Mouse (Mus musculus) neural tube, embryonic 11.5 days (tissue): ENCODE results near the gene Cep44. TPM values are rescaled to one million over a fixed set of nuclear protein-coding genes. Genes with fewer than 3 reads are reported as not detected.
A peak's percentile ranks its signal among the peaks of the same experiment; 100 is the strongest.

Experiments used
- ATAC-seq: fragments of 200-750 bp; cut with Nextera tagmentation; 2 replicates; pipeline ENCODE4 v1.8.0; 2017; ENCODE audit warnings: moderate number of reproducible peaks, mild to moderate bottlenecking, moderate TSS enrichment, moderate library complexity; ENCODE audit not compliant: insufficient read depth, low FRiP score, low TSS enrichment
- DNase-seq: peaks from one replicate; pipeline ENCODE4 v3.0.0-alpha.2; 2015; ENCODE audit warnings: low spot score
- H3K27ac ChIP-seq: fragments of 300-500 bp; sonication (generic); 2 replicates; pipeline ENCODE4 v1.5.1; 2014; ENCODE audit warnings: low read depth, mild to moderate bottlenecking, low read length
- H3K27me3 ChIP-seq: fragments of 300-500 bp; sonication (generic); 2 replicates; pipeline ENCODE4 v1.6.1; 2014; ENCODE audit warnings: mild to moderate bottlenecking, low read length, mixed read lengths; ENCODE audit not compliant: control insufficient read depth, insufficient read depth
- H3K36me3 ChIP-seq: fragments of 300-500 bp; sonication (generic); 2 replicates; pipeline ENCODE4 v1.6.1; 2014; ENCODE audit warnings: mild to moderate bottlenecking, low read length, moderate library complexity, mixed read lengths; ENCODE audit not compliant: control insufficient read depth, insufficient read depth
- H3K4me1 ChIP-seq: fragments of 300-500 bp; sonication (generic); 2 replicates; pipeline ENCODE4 v1.6.1; 2014; ENCODE audit warnings: low read length, mixed read lengths; ENCODE audit not compliant: control insufficient read depth, insufficient read depth
- H3K4me2 ChIP-seq: fragments of 300-500 bp; sonication (generic); 2 replicates; pipeline ENCODE4 v1.6.1; 2014; ENCODE audit warnings: low read depth, mild to moderate bottlenecking, moderate library complexity
- H3K4me3 ChIP-seq: fragments of 300-500 bp; sonication (generic); 2 replicates; pipeline ENCODE4 v1.5.1; 2014; ENCODE audit warnings: low read depth, low read length
- H3K9ac ChIP-seq: fragments of 300-500 bp; sonication (generic); 2 replicates; pipeline ENCODE4 v1.6.1; 2014; ENCODE audit warnings: mild to moderate bottlenecking, low read length
- H3K9me3 ChIP-seq: fragments of 300-500 bp; sonication (generic); 2 replicates; pipeline ENCODE4 v1.6.1; 2016; ENCODE audit warnings: low read length; ENCODE audit not compliant: control insufficient read depth
- WGBS: fragments of 180-500 bp; shearing (Covaris S2); extraction: QIAGEN DNeasy Blood & Tissue Kit; methylation state at CpG from one replicate; pipeline ENCODE4 v1.1.7; 2014; 5-methylcytosine and 5-hydroxymethylcytosine counted together
- polyA plus RNA-seq: library from polyadenylated mRNA; unstranded; fragments of >200 nt; fragmentation: Nextera tagmentation; extraction: Ambion mirVana; gene quantifications from 2 replicates; pipeline ENCODE4 v1.2.1, GENCODE M21; 2014

The Cep44 gene
- polyA plus RNA-seq, 1 experiment from 2014 or later: 28.8 TPM

DNA sequence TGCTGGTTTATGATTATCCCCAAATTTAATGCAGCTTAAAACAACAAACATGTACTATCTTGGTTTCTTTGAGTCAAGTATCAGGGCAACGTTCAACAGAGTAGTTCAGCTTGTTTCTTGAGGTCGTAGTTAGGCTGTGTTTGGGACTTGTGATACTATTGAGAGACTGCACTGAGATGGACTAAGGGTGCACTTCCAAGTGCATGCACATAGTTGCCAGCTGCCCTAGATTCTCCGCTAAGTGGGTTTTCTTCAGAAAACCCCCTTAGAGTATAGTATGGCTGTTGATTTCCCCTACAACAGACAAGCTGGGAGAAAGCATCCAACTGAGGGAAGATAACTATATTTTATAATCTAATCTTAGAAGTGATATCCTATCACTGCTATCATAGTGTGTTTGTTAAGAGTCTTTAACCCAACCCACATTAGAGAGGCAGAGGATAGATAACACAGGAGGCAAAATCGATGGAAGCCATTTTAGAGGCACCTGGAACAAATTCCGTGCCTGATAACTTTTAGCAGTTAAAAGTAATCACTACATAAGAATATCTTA lies 1.8 kb upstream of the Cep44 start:
- DNase-seq: no peak
- Histone ChIP-seq H3K27me3 (no peaks in the 10 kb centered on the region), H3K36me3 (no peaks in the 10 kb centered on the region), H3K4me2 (no peak overlapping the region), H3K4me3 (no peak overlapping the region), H3K9me3 (no peaks in the 10 kb centered on the region), H3K27ac (no peak overlapping the region), H3K4me1 (no peaks in the 10 kb centered on the region; the same call in 1 of the 2 replicates), H3K9ac (no peak overlapping the region)
- WGBS: 78% methylated on average over 5 of the region's 5 CpGs
- no peak for ATAC-seq

DNA sequence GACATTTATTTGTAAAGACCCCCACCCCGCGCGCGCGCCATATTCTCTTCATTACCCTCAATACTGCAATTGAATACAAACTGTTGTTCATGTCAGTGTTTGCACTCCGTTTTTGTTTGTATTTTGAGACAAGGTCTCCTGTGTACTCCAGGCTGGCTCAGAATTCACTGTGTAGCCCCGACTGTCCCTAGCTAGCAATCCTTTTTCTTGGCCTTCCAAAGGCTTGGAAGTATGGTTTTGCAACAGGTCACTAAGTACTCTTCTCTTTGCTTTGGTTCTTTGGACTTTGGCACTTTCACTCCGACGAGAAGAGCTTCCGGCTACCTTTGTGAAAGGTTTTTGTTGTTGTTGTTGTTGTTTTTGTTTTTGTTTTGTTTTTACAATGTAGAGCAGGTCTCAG lies 1.2 kb upstream of the Cep44 start:
- Histone ChIP-seq H3K4me3 (peak overlapping the region; percentile 90), H3K27ac (no peak overlapping the region), H3K27me3 (no peaks in the 10 kb centered on the region), H3K9me3 (no peaks in the 10 kb centered on the region), H3K4me2 (peak overlapping the region; percentile 75), H3K4me1 (no peaks in the 10 kb centered on the region; the same call in 1 of the 2 replicates), H3K9ac (0 out of 2 replicates have a peak overlapping the region, but pooled peaks have one; percentile 10), H3K36me3 (no peaks in the 10 kb centered on the region)
- WGBS: 28% methylated on average over 10 of the region's 10 CpGs
- DNase-seq (no peak), ATAC-seq (no peak)

DNA sequence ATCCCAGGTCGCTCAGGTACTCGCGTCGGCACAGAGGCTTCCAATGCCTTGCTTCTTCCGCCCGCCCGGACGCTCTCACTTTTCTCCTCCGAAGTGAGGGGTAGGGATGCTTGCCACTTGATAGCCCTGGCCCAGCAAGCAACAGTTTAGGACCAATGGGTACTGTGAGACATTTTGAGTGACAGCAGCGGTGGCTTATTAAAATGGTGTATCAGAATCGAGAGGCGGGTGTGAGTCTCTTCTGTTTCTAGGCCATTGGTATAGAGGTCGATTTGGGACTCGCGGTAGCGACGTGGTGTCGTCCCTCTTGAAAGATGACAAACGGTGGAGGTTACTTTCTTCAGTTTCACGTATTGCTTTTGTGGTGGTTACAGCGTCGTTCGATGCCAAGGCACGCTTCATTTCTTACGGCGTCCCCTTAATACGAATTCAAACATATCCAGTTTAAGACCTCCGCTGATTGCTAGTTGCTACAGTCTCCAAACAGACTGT lies 560 bp upstream of the Cep44 start:
- no peaks in the 10 kb centered on the region; the same call in 1 of the 2 replicates for H3K4me1 ChIP-seq
- peak; percentile 95 for ATAC-seq
- H3K9me3 ChIP-seq: no peaks in the 10 kb centered on the region
- peak overlapping the region; percentile 75 for H3K4me2 ChIP-seq
- DNase-seq: peak; percentile 85
- peak overlapping the region; percentile 84 for H3K9ac ChIP-seq
- under 1% methylated on average over 28 of the region's 28 CpGs for WGBS
- no peaks in the 10 kb centered on the region for H3K36me3 ChIP-seq
- H3K27ac ChIP-seq: peak overlapping the region; percentile 62; the same call in 1 of the 2 replicates
- H3K27me3 ChIP-seq: no peaks in the 10 kb centered on the region
- peak overlapping the region; percentile 90 for H3K4me3 ChIP-seq

DNA sequence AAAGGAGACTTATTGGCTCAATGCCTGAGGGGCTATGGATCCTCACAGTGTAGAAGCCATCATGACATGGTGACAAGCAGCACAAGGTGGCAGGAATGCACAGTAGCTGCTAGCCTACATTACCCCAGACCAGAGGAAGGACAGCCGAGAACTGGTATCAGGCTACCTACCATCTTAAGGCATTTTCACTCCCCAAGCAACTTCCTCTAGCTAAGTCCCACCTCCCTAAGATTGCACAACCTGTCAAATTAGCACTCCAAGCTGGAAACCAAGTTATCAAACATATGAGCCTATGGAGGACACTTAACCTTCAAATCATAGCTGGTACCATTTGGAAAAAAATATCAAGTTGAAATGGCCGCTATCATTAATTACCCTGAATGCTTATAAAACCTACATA lies 3.0 kb downstream of the Cep44 start:
- Histone ChIP-seq H3K9me3 (no peaks in the 10 kb centered on the region), H3K27me3 (no peaks in the 10 kb centered on the region), H3K27ac (no peak overlapping the region), H3K36me3 (no peaks in the 10 kb centered on the region), H3K9ac (no peak overlapping the region), H3K4me2 (no peak overlapping the region), H3K4me3 (no peak overlapping the region), H3K4me1 (no peaks in the 10 kb centered on the region; the same call in 1 of the 2 replicates)
- 90% methylated on average over 2 of the region's 2 CpGs for WGBS
- no peak for ATAC-seq
- no peak for DNase-seq

DNA sequence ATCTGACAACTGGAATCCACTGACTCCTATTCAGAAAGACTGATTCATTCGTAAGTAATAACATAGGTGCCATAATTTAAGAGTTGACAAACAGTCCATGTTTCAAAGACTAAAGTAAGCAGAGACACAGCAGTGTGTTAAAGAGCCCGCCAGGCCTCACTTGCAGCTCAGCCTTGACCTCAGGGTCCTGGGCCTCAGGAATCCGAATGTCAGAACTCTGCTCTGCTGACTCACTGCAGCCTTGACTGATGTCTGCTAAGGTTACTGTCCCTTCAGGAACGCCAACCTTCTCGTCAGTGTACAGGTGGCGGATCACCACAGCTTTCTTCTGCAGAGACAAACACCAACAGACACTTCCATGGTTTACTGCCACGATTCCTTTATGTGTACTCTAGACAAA lies 10.1 kb downstream of the Cep44 start:
- DNase-seq (no peak), ATAC-seq (no peak)
- Histone ChIP-seq H3K9ac (no peak overlapping the region), H3K4me1 (no peaks in the 10 kb centered on the region), H3K36me3 (peaks cover 2% of the 10 kb centered on the region; the same call in 1 of the 2 replicates), H3K4me3 (no peak overlapping the region), H3K27me3 (no peaks in the 10 kb centered on the region), H3K4me2 (no peak overlapping the region), H3K27ac (no peak overlapping the region), H3K9me3 (no peaks in the 10 kb centered on the region)
- 91% methylated on average over 7 of the region's 7 CpGs for WGBS

DNA sequence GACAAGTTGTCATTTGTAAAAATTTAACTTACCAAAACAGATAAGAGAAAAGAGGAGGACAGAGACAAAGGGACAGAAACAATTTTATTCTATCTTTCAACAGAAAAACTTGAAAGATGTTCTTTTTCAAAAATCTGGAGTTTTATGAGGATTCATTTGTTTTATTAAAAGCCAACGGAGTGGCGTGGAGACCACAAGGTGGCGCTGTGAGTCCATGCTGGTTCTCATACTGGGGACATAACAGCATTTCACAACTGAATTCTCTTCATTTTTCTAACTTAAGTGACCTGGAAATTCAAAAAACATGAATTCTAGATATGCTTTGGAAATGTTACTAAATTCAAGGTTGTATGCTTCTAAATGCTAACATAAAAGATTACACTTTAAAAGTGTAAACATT lies 20.5 kb downstream of the Cep44 start:
- no peak overlapping the region for H3K9ac ChIP-seq
- ATAC-seq (no peak), DNase-seq (peak; percentile 46)
- H3K4me3 ChIP-seq: no peak overlapping the region
- no peak overlapping the region for H3K27ac ChIP-seq
- H3K9me3 ChIP-seq: no peaks in the 10 kb centered on the region
- H3K36me3 ChIP-seq: 0 out of 2 replicates have a peak, but pooled peaks cover 2% of the 10 kb centered on the region
- no peaks in the 10 kb centered on the region for H3K27me3 ChIP-seq
- H3K4me2 ChIP-seq: no peak overlapping the region
- no peaks in the 10 kb centered on the region for H3K4me1 ChIP-seq
- WGBS: 10% methylated on average over 3 of the region's 3 CpGs

DNA sequence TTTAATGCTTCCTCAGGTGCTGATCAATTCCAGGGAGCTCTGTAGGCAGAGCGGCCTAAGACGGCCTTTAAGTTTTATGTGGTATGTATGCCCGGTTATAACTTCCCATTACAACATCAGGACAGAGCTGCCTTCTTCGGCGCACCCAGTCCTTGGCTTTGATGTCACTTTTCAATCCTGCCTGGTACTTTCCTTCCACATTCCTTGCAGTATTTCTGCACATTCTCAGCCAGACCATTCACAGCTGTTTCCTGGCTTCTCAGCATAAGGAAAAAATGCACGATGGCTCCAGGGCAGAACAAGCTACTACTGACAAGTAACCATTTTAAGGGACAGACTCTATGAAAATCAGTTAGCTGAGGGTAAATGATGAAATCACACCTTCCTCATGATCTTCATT lies 22.0 kb downstream of the Cep44 start:
- H3K9ac ChIP-seq: no peak overlapping the region
- H3K27me3 ChIP-seq: no peaks in the 10 kb centered on the region
- DNase-seq: no peak
- H3K27ac ChIP-seq: no peak overlapping the region
- H3K36me3 ChIP-seq: 0 out of 2 replicates have a peak, but pooled peaks cover 2% of the 10 kb centered on the region
- H3K9me3 ChIP-seq: no peaks in the 10 kb centered on the region
- ATAC-seq: no peak
- WGBS: 79% methylated on average over 6 of the region's 6 CpGs
- H3K4me3 ChIP-seq: no peak overlapping the region
- H3K4me2 ChIP-seq: no peak overlapping the region
- no peaks in the 10 kb centered on the region for H3K4me1 ChIP-seq

DNA sequence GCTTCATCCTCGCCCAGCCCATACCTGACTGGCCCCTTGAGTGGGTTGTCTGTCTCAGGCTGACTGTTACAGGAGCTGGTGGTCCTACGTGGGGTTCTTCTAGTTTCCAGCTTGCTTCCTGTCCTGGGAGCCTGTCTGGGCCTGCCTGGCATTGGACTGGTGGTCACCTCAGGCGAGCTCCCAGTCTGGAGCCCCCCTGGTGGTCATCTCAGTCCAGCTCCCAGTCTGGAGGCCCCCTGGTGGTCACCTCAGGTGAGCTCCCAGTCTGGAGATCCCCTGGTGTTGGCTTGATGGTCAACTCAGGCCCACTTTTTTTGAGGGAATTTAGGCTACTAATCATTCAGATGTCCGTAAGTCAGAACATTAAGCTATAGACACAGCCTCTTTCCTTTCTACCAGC lies 29.8 kb downstream of the Cep44 start:
- H3K27me3 ChIP-seq: no peaks in the 10 kb centered on the region
- 86% methylated on average over 4 of the region's 4 CpGs for WGBS
- H3K4me3 ChIP-seq: no peak overlapping the region
- no peaks in the 10 kb centered on the region for H3K9me3 ChIP-seq
- no peak overlapping the region for H3K9ac ChIP-seq
- no peaks in the 10 kb centered on the region for H3K36me3 ChIP-seq
- DNase-seq (no peak), ATAC-seq (no peak; the same call in 1 of the 2 replicates)
- no peak overlapping the region for H3K27ac ChIP-seq
- no peaks in the 10 kb centered on the region for H3K4me1 ChIP-seq
- no peak overlapping the region for H3K4me2 ChIP-seq

DNA sequence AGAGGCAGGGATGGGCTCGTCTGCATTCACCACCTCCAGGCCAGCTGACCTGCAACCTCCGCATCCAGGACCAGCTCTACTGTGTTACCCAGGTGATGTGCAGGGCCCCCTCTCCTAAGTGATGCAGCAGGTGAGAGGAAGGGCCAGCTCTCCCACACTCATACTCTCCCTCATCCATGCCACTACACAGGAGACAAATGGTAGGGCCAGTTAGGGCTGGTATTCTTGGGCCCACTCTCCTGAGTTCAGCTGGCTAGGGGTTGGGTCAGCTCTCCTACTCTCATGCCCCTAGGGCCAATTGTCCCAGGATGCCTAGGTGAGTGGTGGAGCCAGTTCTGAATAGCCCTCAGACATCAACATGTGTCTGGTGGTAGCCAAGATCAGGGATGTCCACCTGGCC lies 30.6 kb downstream of the Cep44 start:
- WGBS: 87% methylated on average over 2 of the region's 2 CpGs
- H3K4me2 ChIP-seq: no peak overlapping the region
- no peak for DNase-seq
- no peak for ATAC-seq
- H3K9me3 ChIP-seq: no peaks in the 10 kb centered on the region
- H3K4me1 ChIP-seq: no peaks in the 10 kb centered on the region
- no peaks in the 10 kb centered on the region for H3K36me3 ChIP-seq
- no peak overlapping the region for H3K27ac ChIP-seq
- H3K4me3 ChIP-seq: no peak overlapping the region
- H3K9ac ChIP-seq: no peak overlapping the region
- no peaks in the 10 kb centered on the region for H3K27me3 ChIP-seq
